Mouse (Mus musculus) splenic B cell, adult 2 months (primary cell): ENCODE measurements around the gene Cyfip2.
"Not testable (repeated sequence)": the region's sequence is repeated elsewhere in the genome, so short reads cannot be mapped to it uniquely, and the experiment has no call there.

Source experiments
- DNase-seq: peaks from one replicate; pipeline ENCODE4 v3.0.0-alpha.2; 2011; ENCODE audit warnings: low read depth, low spot score
- H3K27me3 ChIP-seq: 2 replicates; pipeline ENCODE4 v1.6.1; 2012; ENCODE audit warnings: mild to moderate bottlenecking, low read length, moderate library complexity, mixed read lengths; ENCODE audit not compliant: control insufficient read depth, poor library complexity, insufficient read depth, severe bottlenecking
- H3K36me3 ChIP-seq: 2 replicates; pipeline ENCODE4 v1.6.1; 2012; ENCODE audit warnings: mild to moderate bottlenecking, low read length, moderate library complexity, mixed read lengths; ENCODE audit not compliant: control insufficient read depth, poor library complexity, insufficient read depth, severe bottlenecking

Cyfip2 gene

GRCm38 (mm10) chr11:46185486-46185885 is 127.2 kb downstream of the Cyfip2 start:
- no peaks in the 10 kb centered on the region for H3K27me3 ChIP-seq
- H3K36me3 ChIP-seq, result no peaks in the 10 kb centered on the region
- no peak for DNase-seq

GRCm38 (mm10) chr11:46184946-46185345 is 127.7 kb downstream of the Cyfip2 start:
- no peak for DNase-seq
- Histone ChIP-seq H3K27me3 (no peaks in the 10 kb centered on the region), H3K36me3 (no peaks in the 10 kb centered on the region)

GRCm38 (mm10) chr11:46182031-46182430 is 130.6 kb downstream of the Cyfip2 start:
- H3K36me3 ChIP-seq, DNase-seq, H3K27me3 ChIP-seq: not testable (repeated sequence)

- DNase-seq, result no peak
- H3K36me3 ChIP-seq, result no peaks in the 10 kb centered on the region
- H3K27me3 ChIP-seq, result no peaks in the 10 kb centered on the region
These were observed 135.2 kb downstream of the Cyfip2 start for GRCm38 (mm10) chr11:46177246-46178043.

GRCm38 (mm10) chr11:46176155-46176554 is 136.5 kb downstream of the Cyfip2 start:
- no peak for DNase-seq
- H3K36me3 ChIP-seq, result no peaks in the 10 kb centered on the region

GRCm38 (mm10) chr11:46172128-46172527 is 140.5 kb downstream of the Cyfip2 start:
- no peak for DNase-seq
- no peaks in the 10 kb centered on the region for H3K36me3 ChIP-seq
- H3K27me3 ChIP-seq, result no peaks in the 10 kb centered on the region

More at GRCm38 (mm10) chr11:46176155-46176554, 136.5 kb downstream of the Cyfip2 start:
- H3K27me3 ChIP-seq, result no peaks in the 10 kb centered on the region

- Histone ChIP-seq H3K36me3 (no peaks in the 10 kb centered on the region), H3K27me3 (no peaks in the 10 kb centered on the region)
- DNase-seq, result no peak
These were observed 142.8 kb downstream of the Cyfip2 start for GRCm38 (mm10) chr11:46169908-46170307.

GRCm38 (mm10) chr11:46168506-46168905 is 144.2 kb downstream of the Cyfip2 start:
- Histone ChIP-seq H3K36me3 (no peaks in the 10 kb centered on the region), H3K27me3 (no peaks in the 10 kb centered on the region)
- DNase-seq, result no peak

- no peaks in the 10 kb centered on the region for H3K27me3 ChIP-seq
- DNase-seq, result peak; percentile 12
- H3K36me3 ChIP-seq, result no peaks in the 10 kb centered on the region
These were observed 146.6 kb downstream of the Cyfip2 start, which contains the start of gene Nipal4 for GRCm38 (mm10) chr11:46165866-46166585. Nipal4 (minus strand) TSS chr11:46166508.

GRCm38 (mm10) chr11:46157462-46157861 is 155.2 kb downstream of the Cyfip2 start:
- Histone ChIP-seq H3K36me3 (no peaks in the 10 kb centered on the region), H3K27me3 (no peaks in the 10 kb centered on the region)
- DNase-seq, result no peak

GRCm38 (mm10) chr11:46156945-46157344 is 155.7 kb downstream of the Cyfip2 start:
- no peaks in the 10 kb centered on the region for H3K27me3 ChIP-seq

GRCm38 (mm10) chr11:46146619-46147018 is 166.0 kb downstream of the Cyfip2 start:
- no peaks in the 10 kb centered on the region for H3K27me3 ChIP-seq
- no peak for DNase-seq
- peaks cover 4% of the 10 kb centered on the region; the same call in 1 of the 2 replicates for H3K36me3 ChIP-seq

More at GRCm38 (mm10) chr11:46156945-46157344, 155.7 kb downstream of the Cyfip2 start:
- H3K36me3 ChIP-seq, result no peaks in the 10 kb centered on the region
- no peak for DNase-seq

GRCm38 (mm10) chr11:46145163-46145875 is 167.3 kb downstream of the Cyfip2 start:
- Histone ChIP-seq H3K27me3 (no peaks in the 10 kb centered on the region), H3K36me3 (peaks cover 6% of the 10 kb centered on the region; the same call in 1 of the 2 replicates)
- peak; percentile 65 for DNase-seq
